Mouse (Mus musculus) gastrocnemius, adult 2 months (tissue): ENCODE data around the gene Nat8f7. TPM values are rescaled to one million over a fixed set of nuclear protein-coding genes. Genes with fewer than 3 reads are reported as not detected.
"Not testable (repeated sequence)": the region's sequence is repeated elsewhere in the genome, so short reads cannot be mapped to it uniquely, and the experiment has no call there.

Source experiments
- DNase-seq: peaks from one replicate; pipeline ENCODE4 v3.0.0; 2022
- H3K27ac ChIP-seq: fragments of 200-600 bp; 2 replicates; pipeline ENCODE4 v1.8.1; 2022; ENCODE audit warnings: mild to moderate bottlenecking
- H3K4me3 ChIP-seq: fragments of 200-600 bp; 2 replicates; pipeline ENCODE4 v1.8.1; 2022; ENCODE audit warnings: mild to moderate bottlenecking, moderate library complexity
- CTCF ChIP-seq: fragments of 200-600 bp; IDR thresholded peaks from 2 replicates; pipeline ENCODE4 v1.8.1; 2022; ENCODE audit warnings: antibody characterized with exemption, mild to moderate bottlenecking, moderate library complexity
- intact Hi-C: fragments of 180-260 bp; cut with DNase I; formaldehyde crosslinking; loops from one replicate; pipeline ENCODE4 v1.15.1; 2025
- long read RNA-seq, 2 experiments: library from polyadenylated mRNA; stranded (forward); transcript quantifications; one replicate each; pipeline ENCODE4 v2.0.0; 2021
- microRNA-seq: library from miRNA; unstranded; fragments of <30 nt; microRNA quantifications from one replicate; pipeline ENCODE4 v1.2.0, GENCODE M21; 2021
- total RNA-seq, 2 experiments: library from RNA; stranded (reverse); gene quantifications; 2 replicates each; pipeline ENCODE4 v1.2.3; 2021

Gene Nat8f7
- total RNA-seq = under 1 TPM in 1 of 2 experiments, not detected in 1; 0.13 TPM
- long read RNA-seq, experiment 1 = 0 reads
- long read RNA-seq, experiment 2 = 0 reads

DNA sequence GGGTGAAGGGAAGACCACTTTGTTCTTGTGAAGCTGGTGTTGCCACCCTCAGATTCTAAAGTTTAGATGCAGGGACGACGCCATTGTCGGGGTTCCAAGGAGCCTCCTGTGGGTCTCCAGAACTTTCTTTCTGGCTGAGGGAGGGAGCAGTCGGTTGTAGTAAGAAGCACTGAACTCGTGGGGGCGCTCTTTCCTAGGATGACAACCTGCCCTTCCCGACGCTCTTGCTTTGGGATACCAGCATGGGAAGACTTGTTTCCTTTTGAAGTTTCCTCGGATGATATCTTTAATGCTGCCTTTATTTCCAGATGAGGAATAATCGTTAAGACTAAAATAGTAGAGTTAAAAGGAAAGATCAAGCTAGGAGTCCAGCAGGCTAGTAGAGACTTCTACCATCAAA lies at the start of gene Nat8f7:
Gene Nat8f7, minus strand, starts transcription at position 101 of the 400 bp plus-strand sequence.
- H3K27ac ChIP-seq, H3K4me3 ChIP-seq, intact Hi-C loops: not testable (repeated sequence)
- peak; percentile 15 for DNase-seq
- peak; percentile 8; the same call in 1 of the 2 replicates for TF ChIP-seq CTCF

DNA sequence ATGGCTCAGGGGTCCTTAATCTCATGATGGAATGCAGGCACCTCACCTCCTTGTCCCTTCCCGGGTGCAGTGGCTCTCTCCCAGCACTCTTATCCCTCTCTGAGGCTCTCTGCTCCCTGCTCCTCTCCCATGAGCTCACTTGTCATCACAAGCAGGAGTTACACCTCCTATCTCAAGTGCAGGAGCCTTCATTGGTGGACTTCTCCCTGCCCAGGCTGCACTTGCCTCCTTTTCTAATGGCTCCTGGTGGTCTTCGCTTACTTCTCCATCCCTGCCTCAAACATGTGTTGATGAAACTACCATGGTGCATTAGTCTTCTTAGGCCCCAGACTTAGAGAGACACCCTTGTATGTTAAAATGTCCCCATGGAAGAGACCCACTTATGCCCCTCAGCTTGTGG lies 49.7 kb upstream of the Nat8f7 start:
- intact Hi-C loops, H3K4me3 ChIP-seq, H3K27ac ChIP-seq, DNase-seq: not testable (repeated sequence)

DNA sequence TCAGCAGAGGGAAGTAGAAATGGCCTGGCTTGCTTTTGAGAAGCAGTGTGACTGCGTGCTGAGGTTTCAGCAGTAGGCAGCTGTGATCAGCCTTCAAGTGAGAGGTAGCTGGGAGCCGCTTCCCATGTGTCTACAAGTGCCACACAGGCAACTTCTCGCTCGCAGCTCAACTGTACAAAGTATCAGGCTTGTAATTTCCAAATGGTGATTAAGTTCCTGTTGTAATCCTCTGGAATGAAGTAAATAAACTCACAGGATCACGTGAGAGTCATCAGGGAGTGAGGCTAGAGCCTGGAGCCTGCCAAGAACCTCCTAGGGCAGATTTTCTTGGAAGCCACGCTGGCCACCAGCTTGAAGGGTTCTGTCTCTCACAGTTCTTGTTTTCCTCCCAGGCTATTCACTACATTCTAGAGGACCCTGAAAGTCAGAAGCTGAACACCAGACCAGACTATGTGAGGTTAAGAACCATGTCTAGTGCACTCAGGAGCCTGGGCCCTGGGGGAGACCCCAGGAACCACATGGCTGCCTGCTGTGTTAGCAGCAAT lies 42.8 kb upstream of the Nat8f7 start:
- intact Hi-C loops, H3K4me3 ChIP-seq, DNase-seq: not testable (repeated sequence)
- 0 out of 2 replicates have a peak overlapping the region, but pooled peaks have one; percentile 20 for H3K27ac ChIP-seq

DNA sequence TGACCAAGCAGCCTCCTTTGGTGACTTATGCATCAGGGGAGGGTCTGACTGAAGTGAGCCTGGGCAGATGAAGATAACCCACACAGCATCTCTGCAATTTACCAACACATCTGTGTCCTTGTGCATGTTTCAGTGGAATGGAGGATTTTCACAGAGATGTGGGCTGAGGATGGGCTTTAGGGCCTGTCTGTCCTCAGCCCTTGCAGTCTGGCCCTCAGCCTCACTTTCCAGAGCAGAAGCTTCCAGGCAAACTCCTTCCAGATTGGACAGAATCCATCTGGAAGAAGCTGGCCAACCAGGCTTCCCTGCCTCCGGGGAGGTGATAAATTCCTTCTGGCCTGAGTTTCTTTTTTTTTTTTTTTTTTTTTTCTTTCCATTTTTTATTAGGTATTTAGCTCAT lies 3.4 kb downstream of the Nat8f7 start:
- DNase-seq, H3K27ac ChIP-seq, H3K4me3 ChIP-seq, intact Hi-C loops: not testable (repeated sequence)

DNA sequence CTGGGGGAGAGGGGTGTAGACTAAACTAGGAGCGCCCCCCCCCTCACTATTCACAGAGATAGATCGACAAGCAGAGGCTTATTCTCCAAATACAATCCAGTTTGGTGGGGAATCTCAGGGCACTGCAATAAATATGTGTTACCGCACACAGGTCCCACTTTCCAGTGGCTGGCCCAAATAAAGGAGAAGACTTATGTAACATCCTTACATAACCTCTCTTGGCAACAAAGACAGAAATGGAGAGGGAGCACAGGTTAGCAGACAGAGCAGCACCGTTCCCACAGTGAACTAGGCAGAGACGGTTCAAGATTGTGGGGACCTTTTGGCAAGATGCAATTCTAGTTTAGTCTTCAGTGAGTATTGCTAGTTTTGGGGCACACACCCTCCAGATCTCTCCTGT lies 3.8 kb downstream of the Nat8f7 start:
- DNase-seq, H3K4me3 ChIP-seq, H3K27ac ChIP-seq, intact Hi-C loops: not testable (repeated sequence)

DNA sequence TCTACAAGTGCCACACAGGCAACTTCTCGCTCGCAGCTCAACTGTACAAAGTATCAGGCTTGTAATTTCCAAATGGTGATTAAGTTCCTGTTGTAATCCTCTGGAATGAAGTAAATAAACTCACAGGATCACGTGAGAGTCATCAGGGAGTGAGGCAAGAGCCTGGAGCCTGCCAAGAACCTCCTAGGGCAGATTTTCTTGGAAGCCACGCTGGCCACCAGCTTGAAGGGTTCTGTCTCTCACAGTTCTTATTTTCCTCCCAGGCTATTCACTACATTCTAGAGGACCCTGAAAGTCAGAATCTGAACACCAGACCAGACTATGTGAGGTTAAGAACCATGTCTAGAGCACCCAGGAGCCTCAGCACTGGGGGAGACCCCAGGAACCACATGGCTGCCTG lies 11.1 kb downstream of the Nat8f7 start:
- H3K4me3 ChIP-seq, intact Hi-C loops: not testable (repeated sequence)
- DNase-seq = peak; percentile 66
- H3K27ac ChIP-seq = peak overlapping the region; percentile 51

Small RNAs within 50 kb of the gene (microRNA-seq; reads per million reads assigned to microRNA genes)
- gene Gm27317 = not detected

Other genes starting within 250 kb of the Nat8f7 start
- gene Fbxo41, start 210.2 kb downstream of the Nat8f7 start, total RNA-seq = under 1 TPM in 1 of 2 experiments, not detected in 1; 0.03 TPM
- not detected for gene Egr4, start 199.6 kb downstream of the Nat8f7 start, total RNA-seq
- gene Alms1, start 125.7 kb downstream of the Nat8f7 start, total RNA-seq = under 1 TPM; 0.54 to 0.78 TPM
- gene Nat8f3, start 52.5 kb upstream of the Nat8f7 start, total RNA-seq = not detected
- not detected for gene Nat8f6, start 107.7 kb upstream of the Nat8f7 start, total RNA-seq
- gene Nat8f5, start 107.8 kb upstream of the Nat8f7 start, total RNA-seq = not detected
- not detected for gene Nat8, start 118.9 kb upstream of the Nat8f7 start, total RNA-seq
- not detected for gene Nat8f2, start 156.0 kb upstream of the Nat8f7 start, total RNA-seq
- under 1 TPM; 0.15 to 0.28 TPM for gene Nat8f4, start 191.7 kb upstream of the Nat8f7 start, total RNA-seq
- 10 to 100 TPM; 17.0 to 18.7 TPM for gene Tprkb, start 198.7 kb upstream of the Nat8f7 start, total RNA-seq
- gene Nat8f1, start 202.5 kb upstream of the Nat8f7 start, total RNA-seq = 1 to 10 TPM in 1 of 2 experiments, under 1 TPM in 1; 0.97 to 2.2 TPM
- gene Dusp11, start 248.5 kb upstream of the Nat8f7 start, total RNA-seq = 10 to 100 TPM; 29.2 to 36.5 TPM